Mouse (Mus musculus): ENCODE data around the gene Prkd2. TPM values are rescaled to one million over a fixed set of nuclear protein-coding genes. Genes with fewer than 3 reads are reported as not detected.

Gene Prkd2
- polyA plus RNA-seq, 1 experiment from 2014 or later: 12.0 TPM

GRCm38 (mm10) chr7:16830449-16830848 lies 12.3 kb upstream of the Prkd2 start:
- Histone ChIP-seq H3K9me3 (no peaks in the 10 kb centered on the region), H3K36me3 (peaks cover 98% of the 10 kb centered on the region), H3K27ac (replicated peaks) (no peak overlapping the region), H3K9ac (replicated peaks) (no peak overlapping the region), H3K4me3 (no peak overlapping the region), H3K4me2 (replicated peaks) (no peak overlapping the region), H3K27me3 (no peaks in the 10 kb centered on the region), H3K4me1 (no peaks in the 10 kb centered on the region)
- no peak for ATAC-seq (ENCODE audit: low FRiP score, low read depth)
- WGBS: 89% methylated on average over 9 of the region's 9 CpGs

DNA sequence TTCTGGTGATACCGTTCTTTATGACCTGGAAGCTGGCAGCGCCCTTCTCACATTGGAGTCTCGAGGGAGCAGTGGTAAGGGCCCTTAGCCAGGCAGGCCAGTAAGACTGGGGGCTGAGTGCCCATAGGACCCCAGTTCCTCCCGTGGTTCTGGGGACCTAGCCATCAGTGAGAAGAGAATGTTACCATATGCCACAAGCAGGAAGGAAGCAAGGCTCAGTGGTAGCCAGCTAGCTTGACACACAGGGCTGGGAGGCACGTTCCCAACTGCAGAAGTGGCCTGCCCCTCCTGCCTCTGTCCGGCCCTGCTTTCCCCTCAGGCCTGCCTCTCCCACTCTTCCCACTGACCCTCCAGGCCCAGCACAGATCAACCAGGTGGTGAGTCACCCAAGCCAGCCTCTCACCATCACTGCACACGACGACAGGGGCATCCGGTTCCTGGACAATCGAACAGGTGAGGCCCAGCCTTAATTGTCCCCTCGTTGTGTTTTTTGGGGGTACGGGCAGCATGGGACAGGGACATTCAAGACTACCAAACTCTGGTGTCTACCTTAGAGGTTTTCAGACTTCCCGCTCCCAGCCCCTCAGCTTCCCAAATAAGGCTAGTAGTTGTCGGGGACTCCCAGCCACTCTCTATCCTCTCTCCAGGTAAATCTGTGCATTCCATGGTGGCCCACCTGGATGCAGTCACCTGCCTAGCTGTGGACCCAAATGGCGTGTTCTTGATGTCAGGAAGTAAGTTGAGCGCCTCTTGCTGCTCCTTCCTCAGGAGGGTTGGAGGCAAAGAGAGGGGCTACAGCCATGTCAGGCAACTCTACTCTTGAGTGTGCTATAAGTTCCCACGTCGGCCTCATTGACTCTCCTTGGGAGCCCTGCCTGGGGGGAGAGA lies 4.5 kb upstream of the Prkd2 start:
- no peaks in the 10 kb centered on the region for H3K9me3 ChIP-seq
- no peak overlapping the region for H3K27ac ChIP-seq (replicated peaks)
- H3K27me3 ChIP-seq: no peaks in the 10 kb centered on the region
- peaks cover 75% of the 10 kb centered on the region for H3K36me3 ChIP-seq
- WGBS: 93% methylated on average over 18 of the region's 18 CpGs
- peaks cover 6% of the 10 kb centered on the region for H3K4me1 ChIP-seq
- H3K9ac ChIP-seq (replicated peaks): no peak overlapping the region
- no peak for ATAC-seq (ENCODE audit: low FRiP score, low read depth)
- no peak overlapping the region for H3K4me2 ChIP-seq (replicated peaks)
- H3K4me3 ChIP-seq: no peak overlapping the region

GRCm38 (mm10) chr7:16838804-16839426 lies 3.8 kb upstream of the Prkd2 start:
- 85% methylated on average over 6 of the region's 6 CpGs for WGBS
- Histone ChIP-seq H3K36me3 (peaks cover 68% of the 10 kb centered on the region), H3K9me3 (no peaks in the 10 kb centered on the region), H3K4me3 (no peak overlapping the region), H3K4me2 (replicated peaks) (no peak overlapping the region), H3K27ac (replicated peaks) (no peak overlapping the region), H3K27me3 (no peaks in the 10 kb centered on the region), H3K9ac (replicated peaks) (no peak overlapping the region), H3K4me1 (peaks cover 14% of the 10 kb centered on the region)
- no peak for ATAC-seq (ENCODE audit: low FRiP score, low read depth)

DNA sequence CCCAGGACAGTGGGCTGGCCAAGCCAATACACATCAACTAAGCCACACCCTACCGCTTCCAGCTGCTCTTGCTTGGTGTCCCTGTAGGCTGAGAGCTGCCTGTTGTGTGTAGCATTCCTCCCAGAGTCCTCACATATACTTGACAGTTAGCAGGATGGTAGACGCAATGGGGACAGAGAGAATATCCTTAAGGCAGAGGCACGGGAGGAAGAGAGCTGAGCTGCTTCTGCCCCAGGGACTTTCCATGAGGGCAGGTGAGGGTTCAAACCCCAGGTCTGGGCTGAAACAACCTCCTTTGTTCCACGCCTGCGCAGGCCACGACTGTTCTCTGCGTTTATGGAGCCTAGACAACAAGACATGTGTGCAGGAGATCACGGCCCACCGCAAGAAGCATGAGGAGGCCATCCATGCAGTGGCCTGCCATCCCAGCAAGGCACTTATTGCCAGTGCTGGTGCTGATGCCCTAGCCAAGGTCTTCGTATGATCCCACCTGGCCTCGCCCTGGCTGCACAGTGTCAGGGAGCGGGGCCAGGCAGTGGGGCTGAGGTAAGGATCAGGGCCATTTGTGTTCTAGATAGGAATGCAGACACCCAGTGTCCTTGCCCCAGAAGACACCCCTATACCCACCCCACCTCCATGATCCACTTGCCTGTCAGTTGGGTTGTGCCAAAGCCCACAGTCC lies 3.1 kb upstream of the Prkd2 start:
- no peak for ATAC-seq (ENCODE audit: low FRiP score, low read depth)
- H3K4me1 ChIP-seq: peaks cover 19% of the 10 kb centered on the region
- H3K36me3 ChIP-seq: peaks cover 61% of the 10 kb centered on the region
- peaks cover 3% of the 10 kb centered on the region; the same call in 1 of the 2 replicates for H3K27me3 ChIP-seq
- H3K9me3 ChIP-seq: no peaks in the 10 kb centered on the region
- WGBS: 92% methylated on average over 12 of the region's 12 CpGs
- H3K27ac ChIP-seq (replicated peaks): no peak overlapping the region
- H3K4me2 ChIP-seq (replicated peaks): no peak overlapping the region
- no peak overlapping the region for H3K4me3 ChIP-seq
- no peak overlapping the region for H3K9ac ChIP-seq (replicated peaks)

DNA sequence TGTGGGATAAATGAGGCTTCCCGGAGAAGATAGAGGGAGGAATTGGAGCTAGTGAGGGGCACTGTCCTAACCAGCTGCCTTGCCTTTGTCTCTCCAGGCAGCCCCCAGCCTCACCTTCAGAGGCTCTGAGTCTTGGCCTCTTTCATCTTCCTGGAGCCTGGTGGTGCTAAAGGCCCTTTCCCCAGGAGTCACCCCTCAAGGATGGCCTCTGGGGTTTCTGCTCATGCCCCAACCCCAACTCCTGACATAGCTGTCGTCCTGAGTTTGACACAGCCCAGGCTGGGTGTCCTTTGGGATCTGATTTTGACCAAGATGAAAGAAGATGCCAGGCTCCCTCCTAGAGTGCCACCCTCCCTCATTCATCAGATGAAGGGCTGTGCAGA lies 2.6 kb upstream of the Prkd2 start:
- H3K4me3 ChIP-seq: no peak overlapping the region
- no peak for ATAC-seq (ENCODE audit: low FRiP score, low read depth)
- H3K9ac ChIP-seq (replicated peaks): no peak overlapping the region
- 83% methylated on average over 2 of the region's 2 CpGs for WGBS
- no peaks in the 10 kb centered on the region for H3K9me3 ChIP-seq
- H3K36me3 ChIP-seq: peaks cover 56% of the 10 kb centered on the region
- H3K4me2 ChIP-seq (replicated peaks): no peak overlapping the region
- H3K27ac ChIP-seq (replicated peaks): no peak overlapping the region
- peaks cover 3% of the 10 kb centered on the region; the same call in 1 of the 2 replicates for H3K27me3 ChIP-seq
- peaks cover 25% of the 10 kb centered on the region for H3K4me1 ChIP-seq

- H3K9ac ChIP-seq (replicated peaks): no peak overlapping the region
- no peak for ATAC-seq (ENCODE audit: low FRiP score, low read depth)
- no peaks in the 10 kb centered on the region for H3K9me3 ChIP-seq
- H3K4me1 ChIP-seq: peaks cover 30% of the 10 kb centered on the region
- no peak overlapping the region for H3K4me2 ChIP-seq (replicated peaks)
- peaks cover 3% of the 10 kb centered on the region; the same call in 1 of the 2 replicates for H3K27me3 ChIP-seq
- peaks cover 57% of the 10 kb centered on the region for H3K36me3 ChIP-seq
- WGBS: 75% methylated on average over 4 of the region's 4 CpGs
- H3K27ac ChIP-seq (replicated peaks): peak overlapping the region; percentile 25; the same call in 1 of the 2 replicates
- H3K4me3 ChIP-seq: no peak overlapping the region
Observed at GRCm38 (mm10) chr7:16841078-16841477, 1.6 kb upstream of the Prkd2 start.

DNA sequence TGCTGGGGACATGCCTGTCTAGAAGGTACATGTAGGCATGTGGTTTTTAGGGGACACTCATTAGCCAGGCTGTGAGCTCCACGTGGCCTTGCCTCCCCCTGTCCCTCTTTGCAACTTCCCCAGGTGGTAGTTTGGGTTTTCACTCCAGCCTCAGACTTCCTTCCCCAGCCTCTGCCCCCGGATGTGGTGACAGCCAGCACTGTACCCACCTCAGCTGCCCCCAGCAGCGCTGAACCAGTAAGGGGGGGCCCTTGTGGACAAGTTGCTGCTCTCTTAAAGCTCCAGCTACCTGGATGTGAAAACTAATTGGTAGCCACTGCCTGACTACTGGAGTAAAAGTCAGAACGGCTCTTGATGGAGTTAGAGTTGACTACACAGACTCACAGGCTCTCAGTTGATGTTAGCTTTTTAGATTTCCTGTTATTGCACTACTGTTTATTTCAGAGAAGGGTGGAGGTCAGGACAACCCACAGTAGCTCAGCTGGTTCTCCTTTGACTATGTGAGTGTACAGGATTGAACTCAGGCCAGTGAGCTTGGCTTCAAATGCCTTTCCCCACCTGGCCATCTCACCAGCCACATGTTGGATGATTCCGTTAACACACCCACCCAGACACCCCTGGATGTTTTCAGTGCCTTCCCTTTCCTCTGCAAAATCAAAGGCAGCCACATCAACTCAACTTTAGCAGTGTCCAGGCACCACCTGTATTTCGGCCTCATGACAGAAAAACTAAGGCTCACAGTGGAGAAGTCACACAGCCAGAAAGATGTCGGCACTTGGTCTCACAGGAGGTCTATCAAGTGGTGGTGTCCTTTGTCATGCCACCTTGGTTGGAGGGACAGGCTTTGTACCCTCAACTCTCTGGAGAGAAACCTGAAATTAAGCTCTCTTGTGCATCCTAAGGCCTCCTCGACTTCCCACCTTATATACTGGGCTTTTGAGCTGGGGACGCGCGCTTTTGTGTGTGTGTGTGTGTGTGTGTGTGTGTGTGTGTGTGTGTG lies 841 bp upstream of the Prkd2 start:
- Histone ChIP-seq H3K4me1 (peaks cover 30% of the 10 kb centered on the region), H3K36me3 (peaks cover 51% of the 10 kb centered on the region), H3K4me3 (peak overlapping the region; percentile 52), H3K27me3 (peaks cover 3% of the 10 kb centered on the region; the same call in 1 of the 2 replicates), H3K27ac (replicated peaks) (peak overlapping the region; percentile 67), H3K9me3 (no peaks in the 10 kb centered on the region), H3K9ac (replicated peaks) (peak overlapping the region; percentile 87), H3K4me2 (replicated peaks) (peak overlapping the region; percentile 97)
- 49% methylated on average over 11 of the region's 11 CpGs for WGBS
- no peak for ATAC-seq (ENCODE audit: low FRiP score, low read depth)

- H3K27ac ChIP-seq (replicated peaks): peak overlapping the region; percentile 67; the same call in 1 of the 2 replicates
- peaks cover 30% of the 10 kb centered on the region for H3K4me1 ChIP-seq
- peaks cover 33% of the 10 kb centered on the region for H3K36me3 ChIP-seq
- H3K9ac ChIP-seq (replicated peaks): peak overlapping the region; percentile 87
- peak overlapping the region; percentile 52 for H3K4me3 ChIP-seq
- peak overlapping the region; percentile 97 for H3K4me2 ChIP-seq (replicated peaks)
- 2% methylated on average over 32 of the region's 33 CpGs for whole genome bisulfite sequencing
- H3K27me3 ChIP-seq: peaks cover 3% of the 10 kb centered on the region; the same call in 1 of the 2 replicates
- H3K9me3 ChIP-seq: no peaks in the 10 kb centered on the region
- ATAC-seq (ENCODE audit: low FRiP score, low read depth): peak; percentile 27; the same call in 1 of the 2 replicates
Observed at GRCm38 (mm10) chr7:16843441-16844171, 904 bp downstream of the Prkd2 start.

DNA sequence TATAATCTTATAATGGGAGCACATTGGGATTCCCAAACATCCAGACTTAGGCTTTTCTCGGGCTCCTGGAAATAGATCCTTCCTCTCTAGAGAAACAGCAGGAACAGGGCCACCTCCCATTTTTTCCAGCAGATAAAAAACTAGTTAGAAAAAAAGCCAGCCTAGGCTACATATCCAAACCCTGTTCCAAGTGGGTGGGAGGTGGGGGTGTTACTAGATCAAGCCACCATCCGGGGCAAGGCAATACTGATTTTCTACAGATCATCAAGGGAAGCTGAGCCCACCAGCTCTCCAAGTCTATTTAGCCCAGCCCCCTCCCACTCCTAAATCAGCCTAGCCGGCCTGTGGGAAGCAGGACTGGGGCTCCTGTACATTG lies 2.0 kb downstream of the Prkd2 start:
- WGBS: 68% methylated on average over 3 of the region's 3 CpGs
- no peak for ATAC-seq (ENCODE audit: low FRiP score, low read depth)
- Histone ChIP-seq H3K4me3 (peak overlapping the region; percentile 4; the same call in 1 of the 2 replicates), H3K9me3 (no peaks in the 10 kb centered on the region), H3K27ac (replicated peaks) (no peak overlapping the region), H3K9ac (replicated peaks) (no peak overlapping the region; the same call in 1 of the 2 replicates), H3K27me3 (peaks cover 3% of the 10 kb centered on the region; the same call in 1 of the 2 replicates), H3K4me2 (replicated peaks) (peak overlapping the region; percentile 12), H3K4me1 (peaks cover 30% of the 10 kb centered on the region), H3K36me3 (peaks cover 32% of the 10 kb centered on the region)

GRCm38 (mm10) chr7:16845072-16845819 lies 2.5 kb downstream of the Prkd2 start:
- Histone ChIP-seq H3K4me1 (peaks cover 30% of the 10 kb centered on the region), H3K27ac (replicated peaks) (no peak overlapping the region), H3K9ac (replicated peaks) (peak overlapping the region; percentile 37; the same call in 1 of the 2 replicates), H3K36me3 (peaks cover 32% of the 10 kb centered on the region), H3K9me3 (no peaks in the 10 kb centered on the region), H3K4me3 (peak overlapping the region; percentile 9; the same call in 1 of the 2 replicates), H3K4me2 (replicated peaks) (peak overlapping the region; percentile 12), H3K27me3 (peaks cover 3% of the 10 kb centered on the region; the same call in 1 of the 2 replicates)
- WGBS: 45% methylated on average over 14 of the region's 14 CpGs
- ATAC-seq (ENCODE audit: low FRiP score, low read depth): no peak

Data from midbrain, embryonic 12.5 days (tissue).